Mouse (Mus musculus): ENCODE data around the gene Dpm3.

Dpm3 gene

GRCm38 (mm10) chr3:89231772-89232275, 27.3 kb upstream of the Dpm3 start:
- DNase-seq (ENCODE audit: low read depth, low spot score), result no peak

GRCm38 (mm10) chr3:89232614-89233013, 26.5 kb upstream of the Dpm3 start:
- no peak for DNase-seq (ENCODE audit: low read depth, low spot score)

GRCm38 (mm10) chr3:89233562-89234110, 25.5 kb upstream of the Dpm3 start:
- no peak for DNase-seq (ENCODE audit: low read depth, low spot score)

GRCm38 (mm10) chr3:89236516-89236915, 22.6 kb upstream of the Dpm3 start:
- DNase-seq (ENCODE audit: low read depth, low spot score), result no peak

GRCm38 (mm10) chr3:89237682-89238081, 21.5 kb upstream of the Dpm3 start:
- no peak for DNase-seq (ENCODE audit: low read depth, low spot score)

GRCm38 (mm10) chr3:89238494-89238893, 20.7 kb upstream of the Dpm3 start:
- no peak for DNase-seq (ENCODE audit: low read depth, low spot score)

- peak; percentile 70 for DNase-seq (ENCODE audit: low read depth, low spot score)
These were observed 16.7 kb upstream of the Dpm3 start for GRCm38 (mm10) chr3:89242331-89242895.

- peak; percentile 69 for DNase-seq (ENCODE audit: low read depth, low spot score)
These were observed 15.5 kb upstream of the Dpm3 start for GRCm38 (mm10) chr3:89243609-89244008.

GRCm38 (mm10) chr3:89244158-89244981, 14.8 kb upstream of the Dpm3 start:
- DNase-seq (ENCODE audit: low read depth, low spot score), result no peak

- DNase-seq (ENCODE audit: low read depth, low spot score), result no peak
These were observed 14.0 kb upstream of the Dpm3 start for GRCm38 (mm10) chr3:89244982-89245687.

- DNase-seq (ENCODE audit: low read depth, low spot score), result no peak
These were observed 13.4 kb upstream of the Dpm3 start, which contains the start of gene Krtcap2 for GRCm38 (mm10) chr3:89245688-89246171. Krtcap2 (plus strand) TSS chr3:89245966.

GRCm38 (mm10) chr3:89246261-89247100, 12.7 kb upstream of the Dpm3 start, which contains the start of gene Trim46:
Trim46 (minus strand) TSS chr3:89246309.
- peak; percentile 94 for DNase-seq (ENCODE audit: low read depth, low spot score)

GRCm38 (mm10) chr3:89247466-89247865, 11.7 kb upstream of the Dpm3 start:
- no peak for DNase-seq (ENCODE audit: low read depth, low spot score)

- no peak for DNase-seq (ENCODE audit: low read depth, low spot score)
These were observed 8.6 kb upstream of the Dpm3 start for GRCm38 (mm10) chr3:89250435-89251040.

- DNase-seq (ENCODE audit: low read depth, low spot score), result peak; percentile 62
These were observed 7.7 kb upstream of the Dpm3 start for GRCm38 (mm10) chr3:89251365-89251895.

- DNase-seq (ENCODE audit: low read depth, low spot score), result no peak
These were observed 4.2 kb upstream of the Dpm3 start for GRCm38 (mm10) chr3:89254994-89255393.

- no peak for DNase-seq (ENCODE audit: low read depth, low spot score)
These were observed 3.0 kb upstream of the Dpm3 start for GRCm38 (mm10) chr3:89256177-89256576.

GRCm38 (mm10) chr3:89260211-89260610, 1.1 kb downstream of the Dpm3 start:
- DNase-seq (ENCODE audit: low read depth, low spot score), result no peak

GRCm38 (mm10) chr3:89262417-89262816, 3.3 kb downstream of the Dpm3 start:
- DNase-seq (ENCODE audit: low read depth, low spot score), result no peak

GRCm38 (mm10) chr3:89266439-89266893, 7.3 kb downstream of the Dpm3 start:
- peak; percentile 82 for DNase-seq (ENCODE audit: low read depth, low spot score)
